Mouse (Mus musculus): ENCODE results near the gene Ttc8. TPM values are rescaled to one million over a fixed set of nuclear protein-coding genes. Genes with fewer than 3 reads are reported as not detected.

Gene Ttc8
- total RNA-seq, 4 experiments from 2014 or later: 21.7 to 44.7 (median 31.8) TPM

DNA sequence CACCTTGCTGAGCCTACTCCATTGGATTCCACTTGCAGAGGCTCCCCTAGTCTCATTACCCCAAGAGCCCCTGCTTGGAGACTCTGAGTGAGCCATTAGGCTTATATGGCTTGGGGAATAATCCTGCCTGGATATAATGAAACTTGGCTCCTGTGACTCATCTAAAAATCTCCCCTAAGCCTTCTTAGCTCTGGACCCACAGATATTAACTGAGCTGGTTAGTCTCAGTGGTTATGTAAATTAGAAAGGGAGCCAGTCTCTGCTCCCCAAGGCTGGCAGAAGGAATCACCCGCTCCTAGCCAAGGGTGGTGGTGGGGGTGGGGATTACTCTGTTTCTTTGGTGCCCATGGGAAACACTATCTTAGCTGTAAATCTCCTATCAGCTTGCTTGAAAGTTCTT is 109.6 kb downstream of the Ttc8 start:
- DNase-seq: no peak

Other genes with a start within 250 kb of the Ttc8 start
- gene Ptpn21, start 183.2 kb upstream of the Ttc8 start, total RNA-seq (2022): 10 to 100 TPM; 18.8 to 37.6 (median 27.7) TPM
- 100 to 1,000 TPM in 2 of 4 experiments, 10 to 100 TPM in 2; 76.0 to 104 (median 90.1) TPM for gene Zc3h14, start 173.6 kb upstream of the Ttc8 start, total RNA-seq (2022)
- gene Eml5, start 19.1 kb upstream of the Ttc8 start, total RNA-seq (2022): 10 to 100 TPM; 26.2 to 62.4 (median 41.2) TPM

Data from adrenal gland, adult 8-10 months (tissue).